Mouse (Mus musculus): ENCODE measurements at regions not wholly inside any gene's neighbourhood (a gene's known extent, or its start where the extent isn't known, plus 50 kb on each side); places are given as distances from the start of the nearest gene placed in this dataset.
"Not testable (repeated sequence)": the region's sequence is repeated elsewhere in the genome, so short reads cannot be mapped to it uniquely, and the experiment has no call there.

DNA sequence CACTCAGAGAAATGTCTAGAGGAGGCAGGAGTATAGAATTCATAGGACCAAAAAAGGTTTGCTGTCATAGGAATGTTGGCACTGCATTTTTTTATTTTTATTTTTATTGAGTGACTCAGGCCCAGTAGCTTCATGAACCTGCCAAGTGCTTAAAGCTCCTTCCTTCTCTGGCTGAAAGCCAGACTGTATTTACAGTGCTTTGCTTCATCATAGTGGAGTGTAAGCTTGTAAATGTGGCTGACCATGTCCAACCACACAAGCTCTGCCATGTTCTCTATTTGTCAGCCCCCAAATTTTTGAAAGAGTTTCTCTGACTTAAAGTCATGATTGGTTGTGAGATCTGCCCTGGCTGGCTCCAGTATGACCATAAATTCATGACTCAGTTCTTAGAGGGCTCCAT is 221.0 kb downstream of the Kif20b start:
- H3K4me1 ChIP-seq (ENCODE audit: control insufficient read depth, insufficient read depth, low read length) = no peaks in the 10 kb centered on the region
- H3K27ac ChIP-seq (ENCODE audit: control insufficient read depth, insufficient read depth, low read depth, low read length, poor library complexity) = no peak overlapping the region
- TF ChIP-seq POLR2A (IDR thresholded peaks at IDR 0.05; ENCODE audit: borderline replicate concordance, control insufficient read depth, low read depth, low read length) (no peak), CTCF (IDR thresholded peaks at IDR 0.05; ENCODE audit: control insufficient read depth, insufficient read depth, low read length) (no peak)
- no peak overlapping the region for H3K4me3 ChIP-seq (replicated peaks; ENCODE audit: control insufficient read depth, low read depth, low read length)

DNA sequence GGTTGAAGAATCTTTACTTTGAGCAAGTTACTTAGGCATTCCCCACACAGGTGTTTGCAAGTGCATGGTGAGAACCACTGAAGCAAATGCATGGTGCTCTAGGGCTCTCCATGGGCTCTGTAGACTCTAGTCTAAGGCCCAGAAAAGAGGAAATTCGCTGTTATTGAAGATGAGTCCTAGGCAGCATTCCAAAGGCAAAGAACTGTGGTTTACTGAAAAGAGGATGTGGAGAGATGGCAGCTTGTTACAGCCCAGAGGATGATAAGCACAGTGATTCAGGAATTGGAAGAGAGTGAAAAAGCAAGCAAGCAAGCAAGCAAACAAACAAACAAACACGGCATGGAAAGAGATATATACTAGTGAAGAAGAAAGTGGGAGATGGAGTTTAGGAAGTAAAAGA is 221.6 kb downstream of the Kif20b start:
- 24% methylated on average over 2 of the region's 2 CpGs for WGBS
- TF ChIP-seq CTCF (IDR thresholded peaks at IDR 0.05; ENCODE audit: control insufficient read depth, insufficient read depth, low read length) (no peak), POLR2A (IDR thresholded peaks at IDR 0.05; ENCODE audit: borderline replicate concordance, control insufficient read depth, low read depth, low read length) (no peak)
- Histone ChIP-seq H3K4me1 (ENCODE audit: control insufficient read depth, insufficient read depth, low read length) (no peaks in the 10 kb centered on the region), H3K4me3 (replicated peaks; ENCODE audit: control insufficient read depth, low read depth, low read length) (no peak overlapping the region), H3K27ac (ENCODE audit: control insufficient read depth, insufficient read depth, low read depth, low read length, poor library complexity) (no peak overlapping the region)

DNA sequence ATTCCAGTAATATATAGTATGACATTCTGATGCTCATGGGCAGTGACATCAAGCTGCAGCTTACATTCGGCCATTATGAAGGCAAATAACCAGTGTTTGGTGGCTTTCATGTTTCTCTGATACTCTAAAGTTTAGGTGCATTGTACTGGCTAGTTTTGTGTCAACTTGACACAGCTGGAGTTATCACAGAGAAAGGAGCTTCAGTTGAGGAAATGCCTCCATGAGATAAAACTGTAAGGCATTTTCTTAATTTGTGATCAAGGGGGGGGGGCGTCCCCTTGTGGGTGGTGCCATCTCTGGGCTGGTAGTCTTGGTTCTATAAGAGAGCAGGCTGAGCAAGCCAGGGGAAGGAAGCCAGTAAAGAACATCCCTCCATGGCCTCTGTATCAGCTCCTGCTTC is 227.3 kb downstream of the Kif20b start:
- H3K4me1 ChIP-seq (ENCODE audit: control insufficient read depth, insufficient read depth, low read length); H3K4me3 ChIP-seq (replicated peaks; ENCODE audit: control insufficient read depth, low read depth, low read length); H3K27ac ChIP-seq (ENCODE audit: control insufficient read depth, insufficient read depth, low read depth, low read length, poor library complexity): not testable (repeated sequence)
- WGBS = 61% methylated on average over 2 of the region's 2 CpGs

DNA sequence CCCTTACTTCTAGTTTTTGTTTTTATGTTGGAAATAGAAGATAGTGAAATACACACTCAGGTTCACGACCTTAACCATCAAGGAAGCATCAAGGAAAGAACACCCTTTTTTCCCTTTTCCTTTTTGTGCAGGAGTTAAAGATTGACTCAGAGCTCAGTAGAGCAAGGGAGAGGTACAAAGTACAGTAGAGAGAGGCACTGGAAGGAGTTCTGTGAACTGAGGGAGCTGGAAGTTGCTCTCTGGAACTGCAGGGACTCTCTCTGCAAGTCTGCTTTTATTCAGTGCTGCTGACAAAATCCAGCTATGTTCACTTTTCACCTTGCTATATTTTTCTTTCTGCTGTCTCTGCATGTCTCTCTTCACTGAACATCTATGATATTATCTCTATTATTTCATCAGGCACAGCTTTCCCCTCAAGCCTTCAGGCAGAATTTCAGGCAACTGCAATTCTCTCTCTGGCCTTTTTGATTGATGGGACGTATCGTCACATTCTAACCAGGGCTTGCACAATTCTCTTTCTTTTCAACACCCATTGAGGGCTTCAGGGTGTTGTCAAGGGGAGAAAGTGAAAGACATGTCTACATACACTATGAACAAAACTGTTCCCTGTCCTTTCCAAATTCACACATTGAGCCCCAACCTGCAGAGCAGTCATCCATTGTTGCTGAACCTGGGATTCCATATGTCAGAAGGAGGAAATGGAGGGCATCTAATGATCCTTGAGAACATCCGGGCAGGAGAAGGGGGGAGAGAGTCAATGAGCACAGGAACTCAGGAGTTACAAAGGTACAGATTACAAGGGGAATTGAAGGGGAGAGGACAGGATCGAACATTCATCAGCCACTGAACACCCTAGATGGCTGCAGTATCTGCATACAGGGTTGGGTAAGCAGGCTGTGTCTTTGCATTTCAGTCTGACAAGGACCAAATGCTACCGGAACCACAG is 228.9 kb downstream of the Kif20b start:
- Histone ChIP-seq H3K27ac (ENCODE audit: control insufficient read depth, insufficient read depth, low read depth, low read length, poor library complexity) (no peak overlapping the region), H3K4me3 (replicated peaks; ENCODE audit: control insufficient read depth, low read depth, low read length) (no peak overlapping the region), H3K4me1 (ENCODE audit: control insufficient read depth, insufficient read depth, low read length) (no peaks in the 10 kb centered on the region)
- TF ChIP-seq CTCF (IDR thresholded peaks at IDR 0.05; ENCODE audit: control insufficient read depth, insufficient read depth, low read length) (no peak), POLR2A (IDR thresholded peaks at IDR 0.05; ENCODE audit: borderline replicate concordance, control insufficient read depth, low read depth, low read length) (no peak)
- 19% methylated on average over 6 of the region's 6 CpGs for WGBS

DNA sequence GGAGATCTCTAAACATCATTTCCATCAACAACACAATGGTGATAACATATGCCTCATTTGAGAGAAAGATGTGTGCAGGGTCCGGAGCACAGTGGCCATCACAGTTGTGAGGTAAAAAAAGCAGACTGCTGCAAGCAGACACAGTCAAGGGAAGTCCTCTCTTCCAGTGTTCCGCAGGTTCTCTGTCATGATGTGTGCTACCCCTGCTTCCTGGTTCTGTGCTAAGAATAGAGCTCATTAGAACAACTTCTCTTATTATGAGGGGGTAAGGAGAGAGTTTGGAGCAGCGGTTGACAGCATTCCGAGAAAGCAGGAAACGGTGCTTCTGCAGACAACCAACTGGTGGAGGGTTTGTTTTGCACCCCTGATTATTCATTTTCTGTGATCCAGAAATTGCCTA is 229.7 kb downstream of the Kif20b start:
- WGBS = 2% methylated on average over 5 of the region's 5 CpGs
- no peaks in the 10 kb centered on the region for H3K4me1 ChIP-seq (ENCODE audit: control insufficient read depth, insufficient read depth, low read length)
- TF ChIP-seq POLR2A (IDR thresholded peaks at IDR 0.05; ENCODE audit: borderline replicate concordance, control insufficient read depth, low read depth, low read length) = no peak
- TF ChIP-seq CTCF (IDR thresholded peaks at IDR 0.05; ENCODE audit: control insufficient read depth, insufficient read depth, low read length) = no peak

DNA sequence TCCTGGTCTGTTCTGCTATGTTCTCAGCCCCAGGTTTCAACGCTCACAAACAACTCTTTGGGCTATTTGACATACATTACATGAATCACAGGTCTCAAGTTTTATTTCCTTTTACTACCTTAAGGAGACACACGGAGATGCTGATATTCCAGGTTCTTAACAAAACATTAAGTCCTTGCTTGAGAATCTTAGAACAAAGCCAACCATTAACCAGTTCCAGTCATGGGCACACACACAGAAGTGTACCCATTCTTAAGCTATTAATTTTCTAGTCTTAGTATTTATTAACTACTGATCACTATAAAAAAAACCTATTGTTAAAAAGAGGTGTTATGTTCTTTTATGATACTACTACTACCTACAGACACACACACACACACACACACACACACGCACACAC is 235.7 kb downstream of the Kif20b start:
- TF ChIP-seq CTCF (IDR thresholded peaks at IDR 0.05; ENCODE audit: control insufficient read depth, insufficient read depth, low read length) (no peak), POLR2A (IDR thresholded peaks at IDR 0.05; ENCODE audit: borderline replicate concordance, control insufficient read depth, low read depth, low read length) (no peak)
- no peaks in the 10 kb centered on the region for H3K4me1 ChIP-seq (ENCODE audit: control insufficient read depth, insufficient read depth, low read length)
- H3K27ac ChIP-seq (ENCODE audit: control insufficient read depth, insufficient read depth, low read depth, low read length, poor library complexity) = no peak overlapping the region
- WGBS = 76% methylated on average over 3 of the region's 3 CpGs
- H3K4me3 ChIP-seq (replicated peaks; ENCODE audit: control insufficient read depth, low read depth, low read length) = no peak overlapping the region

More for the DNA sequence above, 229.7 kb downstream of the Kif20b start:
- no peak overlapping the region for H3K4me3 ChIP-seq (replicated peaks; ENCODE audit: control insufficient read depth, low read depth, low read length)
- H3K27ac ChIP-seq (ENCODE audit: control insufficient read depth, insufficient read depth, low read depth, low read length, poor library complexity) = no peak overlapping the region

DNA sequence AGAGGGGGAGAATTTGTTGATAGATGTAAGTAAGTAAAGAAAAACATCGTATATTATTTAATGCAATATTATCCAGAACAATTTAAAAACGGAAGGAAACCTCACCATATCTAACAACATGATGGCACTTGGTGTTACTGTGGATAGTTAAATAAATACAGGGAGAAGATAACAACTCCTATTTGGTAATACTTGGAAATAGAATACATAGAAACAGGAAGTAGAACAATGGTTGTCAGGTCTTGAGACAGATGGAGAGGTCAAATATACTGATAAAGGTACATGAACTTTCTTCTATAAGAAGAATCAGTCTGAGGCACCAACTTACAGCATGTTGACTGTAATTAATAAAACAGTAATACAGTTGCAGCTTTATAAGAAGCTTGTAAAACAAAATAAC is 242.6 kb downstream of the Kif20b start:
- H3K27ac ChIP-seq (ENCODE audit: control insufficient read depth, insufficient read depth, low read depth, low read length, poor library complexity) = no peak overlapping the region
- 51% methylated on average over 2 of the region's 2 CpGs for WGBS
- H3K4me1 ChIP-seq (ENCODE audit: control insufficient read depth, insufficient read depth, low read length) = no peaks in the 10 kb centered on the region
- no peak overlapping the region for H3K4me3 ChIP-seq (replicated peaks; ENCODE audit: control insufficient read depth, low read depth, low read length)
- no peak for TF ChIP-seq CTCF (IDR thresholded peaks at IDR 0.05; ENCODE audit: control insufficient read depth, insufficient read depth, low read length)
- no peak for TF ChIP-seq POLR2A (IDR thresholded peaks at IDR 0.05; ENCODE audit: borderline replicate concordance, control insufficient read depth, low read depth, low read length)

DNA sequence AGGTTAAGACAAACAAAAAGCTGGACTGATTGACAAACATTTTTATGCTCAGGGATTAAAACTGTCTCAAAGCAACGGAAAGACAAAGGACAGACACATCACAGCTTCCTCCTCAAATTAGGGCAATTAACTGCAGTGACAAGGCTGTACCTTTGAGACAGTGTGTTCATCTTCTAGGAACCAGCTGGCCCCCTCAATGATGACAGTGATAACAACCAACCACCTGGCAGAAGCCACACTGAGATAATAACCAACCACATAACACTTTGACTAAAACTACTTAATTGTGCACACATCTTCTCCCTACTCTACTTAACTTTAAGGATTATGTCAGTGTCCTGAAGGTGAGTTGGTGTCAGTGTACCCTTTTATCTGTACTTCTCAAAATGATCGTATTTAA is 248.4 kb downstream of the Kif20b start:
- H3K27ac ChIP-seq (ENCODE audit: control insufficient read depth, insufficient read depth, low read depth, low read length, poor library complexity) = no peak overlapping the region
- WGBS = 73% methylated on average over 2 of the region's 2 CpGs
- TF ChIP-seq CTCF (IDR thresholded peaks at IDR 0.05; ENCODE audit: control insufficient read depth, insufficient read depth, low read length) = no peak
- TF ChIP-seq POLR2A (IDR thresholded peaks at IDR 0.05; ENCODE audit: borderline replicate concordance, control insufficient read depth, low read depth, low read length) = no peak
- H3K4me3 ChIP-seq (replicated peaks; ENCODE audit: control insufficient read depth, low read depth, low read length) = no peak overlapping the region
- no peaks in the 10 kb centered on the region for H3K4me1 ChIP-seq (ENCODE audit: control insufficient read depth, insufficient read depth, low read length)

DNA sequence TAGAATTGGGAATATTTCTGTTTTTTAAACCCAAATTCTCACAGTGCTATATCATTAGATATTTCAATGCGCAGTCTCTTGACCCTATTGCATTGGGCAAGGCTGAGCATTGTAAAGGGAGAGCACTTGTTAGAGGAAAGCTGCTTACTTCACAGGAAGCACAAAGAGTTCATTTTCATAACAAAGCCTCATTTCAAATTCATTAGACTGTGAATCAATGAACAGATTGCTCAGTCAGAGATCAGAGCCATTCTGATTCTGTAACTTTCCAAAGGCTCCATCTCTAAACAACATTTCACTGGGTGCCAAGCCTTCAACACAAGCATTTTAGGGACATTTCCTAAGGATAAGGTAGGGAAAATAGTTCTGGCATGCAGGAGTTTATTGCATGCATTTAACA is 257.9 kb downstream of the Kif20b start:
- 81% methylated on average over 1 of the region's 1 CpGs for WGBS
- TF ChIP-seq POLR2A (IDR thresholded peaks at IDR 0.05; ENCODE audit: borderline replicate concordance, control insufficient read depth, low read depth, low read length) (no peak), CTCF (IDR thresholded peaks at IDR 0.05; ENCODE audit: control insufficient read depth, insufficient read depth, low read length) (no peak)
- Histone ChIP-seq H3K27ac (ENCODE audit: control insufficient read depth, insufficient read depth, low read depth, low read length, poor library complexity) (no peak overlapping the region), H3K4me3 (replicated peaks; ENCODE audit: control insufficient read depth, low read depth, low read length) (no peak overlapping the region), H3K4me1 (ENCODE audit: control insufficient read depth, insufficient read depth, low read length) (no peaks in the 10 kb centered on the region)

Data from bone marrow, adult 2 months (tissue).